Mouse (Mus musculus) embryonic stem cell, embryonic (primary cell): ENCODE results near the gene Myadml2.

Experiments
- CTCF ChIA-PET, 4 experiments: fragments of 300-600 bp in 2 of 4; fragments of 350-600 bp in 2 of 4; sonication (Branson Sonifier 250); formaldehyde crosslinking; loops; one replicate each; lab custom pipeline; 2022; ENCODE audit warnings: inconsistent platforms in 2 of 4; lab: Charles Lee
- POLR2A ChIA-PET, 4 experiments: fragments of 300-600 bp in 2 of 4; fragments of 350-600 bp in 2 of 4; sonication (Branson Sonifier 250); formaldehyde crosslinking; loops; one replicate each; lab custom pipeline; 2022; ENCODE audit warnings: antibody characterized with exemption in 4 of 4, inconsistent platforms in 1 of 4; lab: Charles Lee

Myadml2 gene

DNA sequence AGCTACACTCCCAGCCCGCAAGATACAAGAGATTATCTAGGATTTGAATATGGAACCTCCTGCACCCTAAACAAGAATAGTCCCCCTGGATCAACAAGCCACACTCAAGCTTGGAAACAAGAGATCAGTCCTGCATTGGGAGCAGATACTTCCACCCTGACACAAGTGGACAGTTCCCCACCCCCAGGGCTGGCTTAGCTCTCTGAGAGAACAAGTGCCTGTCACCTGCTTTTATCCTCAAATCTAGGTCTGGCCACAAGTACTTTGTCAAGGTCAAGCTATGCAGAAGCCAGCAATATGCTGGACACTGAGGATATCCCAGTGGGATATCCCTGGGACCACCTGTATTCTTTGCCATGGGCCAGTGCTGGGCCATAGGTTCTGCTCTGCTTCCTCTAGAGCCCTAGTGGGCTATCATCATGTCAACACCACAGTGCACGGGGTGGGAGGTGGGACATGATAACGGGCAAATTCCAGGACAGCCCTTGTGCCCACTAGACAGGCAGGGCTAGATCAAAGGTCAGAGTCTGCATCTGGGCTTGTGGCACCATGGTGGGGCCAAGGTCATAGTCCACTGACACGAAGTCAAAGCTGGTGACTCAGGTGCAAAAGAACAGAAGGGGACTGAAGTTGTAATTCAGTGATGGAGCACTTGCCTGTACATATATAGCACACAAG lies 31.2 kb downstream of the Myadml2 start:
- ChIA-PET POLR2A (interaction anchor here in 3 of 4 experiments (0.5 to 28.4 kb wide), 34 partner anchors 8 to 184 kb away, joined by 3 to 947 read pairs (median 4); partner anchors contain the start of genes Alyref (in 2 of the 3), Mafg (in 2 of the 3), Npb (in 2 of the 3) and P4hb (in 2 of the 3)), CTCF (interaction anchor here in 2 of 4 experiments (0.6 to 1.8 kb wide), 6 partner anchors 16 to 625 kb away, joined by 3 to 4 read pairs (median 3); no protein-coding TSS in a partner anchor)

- CTCF ChIA-PET = interaction anchor here in 2 of 4 experiments (0.6 to 1.1 kb wide), 5 partner anchors 15 to 438 kb away, joined by 3 to 5 read pairs (median 3); no protein-coding TSS in a partner anchor
- POLR2A ChIA-PET = interaction anchor here in 3 of 4 experiments (0.7 to 28.4 kb wide), 25 partner anchors 7 to 185 kb away, joined by 3 to 947 read pairs (median 4); partner anchors contain the start of genes Mafg (in 2 of the 3), P4hb (in 2 of the 3), Pycr1 (in 2 of the 3) and Sirt7 (in 2 of the 3)
These were observed 32.3 kb downstream of the Myadml2 start for GRCm38 (mm10) chr11:120615606-120616203.

DNA sequence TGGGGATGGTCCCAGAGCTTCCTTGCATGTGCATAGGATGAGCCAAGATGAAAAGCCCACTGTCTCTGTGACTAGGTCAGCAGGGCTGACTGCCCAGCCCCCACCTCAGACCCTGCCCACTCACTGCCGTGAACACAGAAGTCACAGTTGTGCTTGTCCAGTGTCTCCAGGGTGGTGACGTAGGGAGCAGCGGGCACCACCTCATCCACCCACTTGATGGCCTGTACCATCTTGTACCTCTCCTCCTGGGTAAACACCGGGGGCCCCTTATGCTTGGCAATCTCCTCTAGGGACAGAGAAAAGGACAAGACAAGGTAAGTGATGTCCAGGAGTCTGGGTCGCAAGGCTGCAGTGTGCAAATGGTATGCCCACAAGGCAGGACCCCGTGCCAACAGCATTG lies 32.8 kb downstream of the Myadml2 start:
- CTCF ChIA-PET = interaction anchor here in 1 of 4 experiments (0.6 kb wide), 2 partner anchors 38 to 438 kb away, joined by 3 read pairs; no protein-coding TSS in a partner anchor
- POLR2A ChIA-PET = interaction anchor here in 3 of 4 experiments (0.7 to 28.4 kb wide), 8 partner anchors 9 to 375 kb away, joined by 3 to 947 read pairs (median 5); partner anchors contain the start of genes Mafg (in 2 of the 3), Myadml2 (in 1 of the 3), Pycr1 (in 1 of the 3) and Sirt7 (in 1 of the 3)

- ChIA-PET CTCF (interaction anchor here in 2 of 4 experiments (0.7 to 3.3 kb wide), 7 partner anchors 10 to 125 kb away, joined by 3 to 19 read pairs (median 9); partner anchors contain the start of gene Sirt7 (in 1 of the 2)), POLR2A (interaction anchor here in 2 of 4 experiments (0.6 to 28.4 kb wide), 11 partner anchors 10 to 52 kb away, joined by 3 to 947 read pairs (median 4); partner anchors contain the start of genes Mafg (in 1 of the 2), Myadml2 (in 1 of the 2), P4hb (in 1 of the 2) and Pycr1 (in 1 of the 2))
These were observed 34.0 kb downstream of the Myadml2 start for GRCm38 (mm10) chr11:120613976-120614375.

DNA sequence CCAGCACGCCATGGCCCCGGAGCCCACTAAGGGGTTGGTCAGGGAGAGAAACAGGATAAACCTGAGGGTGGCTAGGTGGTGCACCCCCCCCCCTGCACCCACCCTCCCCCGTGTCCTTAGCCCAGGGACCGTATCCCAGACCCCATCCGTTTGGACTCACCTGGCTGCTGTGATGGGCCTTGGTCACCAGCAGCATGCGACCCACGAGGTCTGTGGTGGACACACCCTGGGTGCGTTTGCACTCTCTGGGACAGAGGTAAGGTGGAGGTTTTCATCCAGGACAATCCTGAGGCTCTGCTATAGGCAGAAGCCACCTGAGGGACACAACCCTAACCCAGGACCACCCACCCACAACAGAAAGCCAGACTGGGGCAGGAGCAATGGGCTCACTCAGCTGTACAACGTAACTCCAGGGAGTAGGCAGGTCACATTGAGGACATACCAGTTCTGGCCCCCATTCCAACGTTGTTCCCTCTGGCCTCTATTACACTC lies 34.4 kb downstream of the Myadml2 start:
- CTCF ChIA-PET = interaction anchor here in 2 of 4 experiments (0.8 to 3.3 kb wide), 8 partner anchors 8 to 124 kb away, joined by 3 to 19 read pairs (median 6); partner anchors contain the start of gene Sirt7 (in 1 of the 2)
- POLR2A ChIA-PET = interaction anchor here in 3 of 4 experiments (1.1 to 28.4 kb wide), 14 partner anchors 11 to 122 kb away, joined by 3 to 947 read pairs (median 4); partner anchors contain the start of genes Mafg (in 1 of the 3), Myadml2 (in 1 of the 3), P4hb (in 1 of the 3) and Pycr1 (in 1 of the 3)

GRCm38 (mm10) chr11:120612763-120613162 lies 35.2 kb downstream of the Myadml2 start:
- ChIA-PET POLR2A (interaction anchor here (0.5 to 28.4 kb wide), 31 partner anchors 9 to 241 kb away, joined by 3 to 947 read pairs (median 4); partner anchors contain the start of genes Pycr1 (in 2 of the 4), Sirt7 (in 2 of the 4), Alyref (in 1 of the 4) and Anapc11 (in 1 of the 4)), CTCF (interaction anchor here (0.5 to 3.3 kb wide), 38 partner anchors 9 to 237 kb away, joined by 3 to 19 read pairs (median 4); partner anchors contain the start of genes Sirt7 (in 2 of the 4), Cenpx (in 1 of the 4), Lrrc45 (in 1 of the 4) and Mafg (in 1 of the 4))

DNA sequence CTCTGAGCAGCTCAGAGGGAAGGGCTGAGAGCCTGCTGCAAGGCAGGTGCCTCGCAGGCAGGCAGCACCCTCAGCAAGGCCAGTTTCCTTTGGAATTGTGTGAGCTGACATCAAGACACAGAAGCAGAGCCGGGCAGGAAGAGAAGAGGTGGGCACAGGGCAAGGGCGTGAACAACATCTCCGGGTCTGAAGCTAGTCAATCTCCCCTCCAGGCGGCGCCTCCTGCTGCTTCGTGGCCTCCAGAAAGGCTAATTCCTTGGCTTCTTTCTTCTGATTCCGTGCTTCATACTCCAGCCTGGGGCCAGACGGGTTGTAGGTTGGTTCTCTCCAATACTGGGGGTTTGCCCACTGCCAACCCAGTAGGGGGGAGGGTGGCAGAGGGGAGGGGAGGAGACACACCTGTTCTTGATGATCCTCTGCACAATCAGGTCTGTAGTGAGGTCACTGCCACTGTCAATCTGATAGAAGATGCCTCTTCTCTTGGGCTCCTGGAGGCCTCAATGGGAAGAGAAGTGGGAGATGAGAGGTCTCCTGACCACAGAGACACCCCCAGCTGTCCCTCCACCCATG lies 37.4 kb downstream of the Myadml2 start:
- CTCF ChIA-PET = interaction anchor here in 3 of 4 experiments (0.5 to 2.6 kb wide), 7 partner anchors 20 to 852 kb away, joined by 4 to 19 read pairs (median 6); partner anchors contain the start of genes Rac3 (in 2 of the 3), Cenpx (in 1 of the 3) and Lrrc45 (in 1 of the 3)

DNA sequence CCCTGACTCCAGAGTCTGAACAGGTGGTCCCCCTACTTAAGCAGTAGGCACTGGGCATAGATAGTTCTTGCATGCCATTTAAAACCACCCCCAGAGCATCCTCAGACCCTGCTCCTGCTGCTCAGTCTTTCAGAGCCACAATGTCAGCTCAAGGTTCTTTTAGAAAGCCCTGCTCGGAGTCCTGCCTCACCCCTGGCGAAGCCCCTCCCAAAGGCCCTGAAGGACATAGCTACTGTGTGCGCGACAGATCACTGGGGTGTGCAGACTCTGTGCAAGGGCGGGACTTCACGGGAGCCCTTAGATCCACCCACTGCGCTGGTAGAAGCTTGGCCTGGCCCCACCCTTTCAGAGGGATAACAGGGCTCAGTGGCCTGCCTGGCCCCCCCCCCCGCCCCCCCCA lies 38.7 kb downstream of the Myadml2 start:
- CTCF ChIA-PET = interaction anchor here in 3 of 4 experiments (0.6 to 2.6 kb wide), 26 partner anchors 12 to 255 kb away, joined by 3 to 19 read pairs (median 5); partner anchors contain the start of genes Rac3 (in 2 of the 3), Cenpx (in 1 of the 3), Dcxr (in 1 of the 3) and Lrrc45 (in 1 of the 3)

More for the DNA sequence above, 37.4 kb downstream of the Myadml2 start:
- POLR2A ChIA-PET = interaction anchor here in 3 of 4 experiments (0.9 to 28.4 kb wide), 34 partner anchors 7 to 536 kb away, joined by 3 to 947 read pairs (median 10); partner anchors contain the start of genes Mafg (in 3 of the 3), P4hb (in 3 of the 3), Alyref (in 2 of the 3) and Anapc11 (in 2 of the 3)

DNA sequence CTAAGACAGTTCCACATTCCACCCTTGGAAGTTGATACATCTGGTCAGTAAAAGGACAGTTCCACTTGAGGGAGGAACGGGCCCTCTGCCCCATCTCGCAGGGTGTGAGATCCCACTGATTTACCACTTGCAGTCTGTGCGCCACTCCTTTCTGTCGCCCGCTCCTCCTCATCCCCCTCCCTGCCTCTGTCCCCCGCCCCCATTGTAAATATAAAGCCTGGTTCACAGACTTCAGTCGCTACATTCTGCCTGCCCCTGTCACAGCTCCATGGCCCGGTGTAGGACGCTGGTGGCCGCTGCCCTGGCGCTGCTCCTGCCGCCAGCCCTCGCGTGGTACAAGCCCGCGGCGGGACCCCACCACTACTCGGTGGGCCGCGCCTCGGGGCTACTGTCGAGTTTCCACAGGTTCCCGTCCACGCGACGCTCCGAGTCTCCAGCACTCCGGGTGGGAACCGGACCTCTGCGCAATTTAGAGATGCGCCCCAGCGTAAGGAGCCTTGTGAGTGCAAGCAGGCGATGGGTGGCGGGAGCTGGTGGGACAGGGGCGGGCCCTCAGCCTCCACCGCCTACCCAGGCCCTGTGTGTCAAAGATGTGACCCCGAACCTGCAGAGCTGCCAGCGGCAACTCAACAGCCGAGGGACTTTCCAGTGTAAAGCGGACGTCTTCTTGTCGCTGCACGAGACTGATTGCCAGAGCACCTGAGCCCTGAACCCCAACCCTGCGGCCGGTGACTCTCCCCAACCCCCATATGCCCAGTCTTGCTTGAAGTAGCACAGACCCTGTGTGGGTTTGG lies 39.5 kb downstream of the Myadml2 start, which contains the start of gene Npb:
Gene Npb (plus strand): TSS at position 237 of the 794 bp plus-strand sequence.
- CTCF ChIA-PET = interaction anchor here in 3 of 4 experiments (0.7 to 3.1 kb wide), 18 partner anchors 11 to 196 kb away, joined by 3 to 19 read pairs (median 5); partner anchors contain the start of gene Rac3 (in 2 of the 3)
- POLR2A ChIA-PET = interaction anchor here (0.5 to 28.4 kb wide), 69 partner anchors 9 to 383 kb away, joined by 3 to 947 read pairs (median 5); partner anchors contain the start of genes Mafg (in 4 of the 4), P4hb (in 4 of the 4), Alyref (in 3 of the 4) and Anapc11 (in 3 of the 4)

More for the DNA sequence above, 38.7 kb downstream of the Myadml2 start:
- POLR2A ChIA-PET = interaction anchor here (0.5 to 28.4 kb wide), 92 partner anchors 8 to 537 kb away, joined by 3 to 947 read pairs (median 4); partner anchors contain the start of genes Mafg (in 4 of the 4), P4hb (in 4 of the 4), Alyref (in 3 of the 4) and Anapc11 (in 3 of the 4)

GRCm38 (mm10) chr11:120606764-120607163 lies 41.2 kb downstream of the Myadml2 start:
- CTCF ChIA-PET = interaction anchor here in 1 of 4 experiments (1.1 to 3.1 kb wide), 2 partner anchors 27 to 118 kb away, joined by 3 to 7 read pairs; no protein-coding TSS in a partner anchor
- POLR2A ChIA-PET = interaction anchor here in 2 of 4 experiments (1.0 to 8.3 kb wide), 14 partner anchors 10 to 117 kb away, joined by 3 to 149 read pairs (median 8); partner anchors contain the start of genes Alyref (in 1 of the 2), Anapc11 (in 1 of the 2), P4hb (in 1 of the 2) and Pcyt2 (in 1 of the 2)

DNA sequence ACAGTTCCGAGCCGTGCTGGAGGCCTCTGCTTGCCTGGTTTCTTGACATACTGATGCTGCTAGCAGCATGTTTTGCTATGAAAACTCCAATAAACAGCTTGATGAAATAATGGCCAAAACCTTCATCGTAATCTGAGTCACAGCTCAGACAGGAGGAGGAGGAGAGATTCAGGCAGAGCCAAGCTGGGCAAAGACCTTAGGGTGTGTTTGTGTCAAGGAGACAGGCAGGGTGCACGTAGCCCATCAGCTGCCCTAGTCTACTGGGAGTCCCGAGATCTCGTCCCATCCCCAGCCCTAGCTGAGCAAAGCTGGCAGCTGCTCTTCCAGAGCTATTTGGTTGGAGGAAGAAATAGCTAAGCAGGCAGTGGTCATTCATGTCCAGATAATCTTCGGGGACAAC lies 42.3 kb downstream of the Myadml2 start:
- POLR2A ChIA-PET = interaction anchor here in 3 of 4 experiments (0.6 to 8.3 kb wide), 25 partner anchors 9 to 252 kb away, joined by 3 to 149 read pairs (median 5); partner anchors contain the start of genes P4hb (in 2 of the 3), Alyref (in 1 of the 3), Anapc11 (in 1 of the 3) and Mafg (in 1 of the 3)
- CTCF ChIA-PET = interaction anchor here in 3 of 4 experiments (0.6 to 3.1 kb wide), 4 partner anchors 11 to 117 kb away, joined by 3 to 7 read pairs (median 4); no protein-coding TSS in a partner anchor

DNA sequence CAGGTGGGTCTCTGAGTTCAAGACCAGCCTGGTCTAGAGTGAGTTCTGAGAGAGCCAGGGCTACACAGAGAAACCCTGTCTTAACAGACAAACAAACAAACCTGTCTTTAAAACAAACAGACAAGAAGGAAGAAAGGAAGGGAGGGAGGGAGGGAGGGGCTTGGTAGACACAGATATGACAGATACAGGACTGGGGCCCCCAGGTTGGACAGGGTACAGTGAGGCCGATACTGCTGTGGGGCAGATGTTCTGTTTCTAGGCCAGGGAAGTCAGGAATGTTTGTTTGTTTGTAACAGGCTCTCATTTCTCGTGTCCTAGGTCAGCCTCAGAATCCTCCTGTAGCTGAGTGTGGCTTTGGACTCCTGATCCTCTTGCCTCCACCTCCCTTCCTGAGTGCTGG lies 44.4 kb downstream of the Myadml2 start:
- ChIA-PET CTCF (interaction anchor here in 1 of 4 experiments (0.6 kb wide), 1 partner anchor 333 kb away, joined by 7 read pairs; no protein-coding TSS in a partner anchor), POLR2A (interaction anchor here in 3 of 4 experiments (0.6 to 1.9 kb wide), 10 partner anchors 9 to 41 kb away, joined by 3 to 5 read pairs (median 3); partner anchors contain the start of genes Arhgdia (in 1 of the 3), P4hb (in 1 of the 3) and Pycr1 (in 1 of the 3))

GRCm38 (mm10) chr11:120600716-120601115 lies 47.2 kb downstream of the Myadml2 start:
- POLR2A ChIA-PET = interaction anchor here in 2 of 4 experiments (0.7 to 1.5 kb wide), 4 partner anchors 9 to 1601 kb away, joined by 3 to 5 read pairs (median 3); no protein-coding TSS in a partner anchor
- CTCF ChIA-PET = interaction anchor here in 1 of 4 experiments (0.6 kb wide), 1 partner anchor 16 kb away, joined by 3 read pairs; no protein-coding TSS in a partner anchor

GRCm38 (mm10) chr11:120598990-120599549 lies 48.9 kb downstream of the Myadml2 start:
- CTCF ChIA-PET = no interaction called here
- POLR2A ChIA-PET = interaction anchor here in 3 of 4 experiments (0.6 to 12.3 kb wide), 16 partner anchors 9 to 348 kb away, joined by 3 to 215 read pairs (median 4); partner anchors contain the start of genes Npb (in 2 of the 3), P4hb (in 2 of the 3), Arhgdia (in 1 of the 3) and Mafg (in 1 of the 3)
